Mouse (Mus musculus) lung, adult 2 months (tissue): ENCODE data around the gene Usp12.

ENCODE experiments used
- CTCF ChIP-seq: fragments of 200-500 bp; IDR thresholded peaks from 2 replicates; pipeline ENCODE4 v1.5.1; 2011; ENCODE audit warnings: mild to moderate bottlenecking, low read length, control low read depth; ENCODE audit not compliant: insufficient read depth
- POLR2A ChIP-seq: fragments of 200-500 bp; IDR thresholded peaks from 2 replicates; pipeline ENCODE4 v1.6.1; 2011; ENCODE audit warnings: low read depth, mild to moderate bottlenecking, control low read depth, low read length, borderline replicate concordance; ENCODE audit errors: extremely low read depth

DNA sequence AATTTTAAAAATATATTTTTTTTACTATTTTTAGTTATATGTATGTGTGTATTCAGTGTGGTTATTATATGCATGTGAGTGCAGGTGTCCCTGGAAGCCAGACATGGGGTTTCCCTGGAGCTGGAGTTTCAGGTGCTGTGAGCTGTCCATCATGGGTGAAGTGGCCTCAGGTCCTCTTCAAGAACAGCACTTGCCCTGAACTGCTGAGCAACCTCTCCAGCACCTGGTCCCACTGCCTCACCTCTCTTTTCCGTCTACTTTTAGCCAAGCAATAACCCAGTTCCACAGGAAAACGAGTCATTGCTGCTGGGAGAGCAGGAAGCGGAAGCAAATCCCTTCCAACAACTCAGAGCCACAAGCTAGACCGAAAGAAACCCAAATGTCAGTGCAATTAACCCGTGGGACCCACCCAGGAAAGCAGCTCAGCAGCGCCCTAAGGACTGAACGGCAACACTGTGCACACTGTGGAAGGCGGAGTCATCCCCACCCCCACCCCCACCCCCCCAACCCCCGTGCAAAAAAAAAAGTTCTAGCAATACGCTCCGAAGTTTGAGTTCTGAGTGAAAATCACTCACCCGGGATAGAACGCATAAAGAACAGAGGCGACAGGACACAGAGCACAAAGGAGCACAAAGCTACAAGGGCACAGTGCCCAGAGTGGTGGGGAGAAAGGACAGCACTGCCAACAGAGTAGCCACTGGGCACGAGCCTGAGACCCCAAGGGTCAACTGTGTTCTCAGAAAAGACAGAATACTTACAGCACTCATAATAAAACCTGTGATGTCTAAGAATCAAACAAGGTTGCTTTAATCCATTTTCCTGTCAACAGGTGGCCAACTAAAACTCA, 24.6 kb downstream of the Usp12 start:
- TF ChIP-seq POLR2A = no peak
- TF ChIP-seq CTCF = no peak
